Mouse (Mus musculus) kidney, postnatal 0 days (tissue): ENCODE data around the gene Sppl2c. TPM values are rescaled to one million over a fixed set of nuclear protein-coding genes. Genes with fewer than 3 reads are reported as not detected.

Experiments
- ATAC-seq: fragments of 200-750 bp; cut with Nextera tagmentation; replicated peaks from 2 replicates; pipeline ENCODE4 v1.8.0; 2017; ENCODE audit warnings: low read depth, moderate number of reproducible peaks, moderate TSS enrichment, moderate library complexity; ENCODE audit not compliant: low FRiP score
- DNase-seq: peaks from one replicate; pipeline ENCODE4 v3.0.0-alpha.2; 2016; ENCODE audit warnings: low spot score
- H3K27ac ChIP-seq: fragments of 300-500 bp; sonication (generic); 2 replicates; pipeline ENCODE4 v1.5.1; 2014; ENCODE audit warnings: mild to moderate bottlenecking
- H3K27me3 ChIP-seq: fragments of 300-500 bp; sonication (generic); 2 replicates; pipeline ENCODE4 v1.6.1; 2014; ENCODE audit warnings: low read length, mixed read lengths; ENCODE audit not compliant: insufficient read depth
- H3K36me3 ChIP-seq: fragments of 300-500 bp; sonication (generic); 2 replicates; pipeline ENCODE4 v1.6.1; 2014; ENCODE audit warnings: low read length, mixed read lengths; ENCODE audit not compliant: insufficient read depth
- H3K4me1 ChIP-seq: fragments of 300-500 bp; sonication (generic); replicated peaks from 2 replicates; pipeline ENCODE4 v1.6.1; 2014; ENCODE audit warnings: antibody characterized with exemption, low read length, mixed read lengths; ENCODE audit not compliant: insufficient read depth
- H3K4me2 ChIP-seq: fragments of 300-500 bp; sonication (generic); 2 replicates; pipeline ENCODE4 v1.6.1; 2014; ENCODE audit warnings: mild to moderate bottlenecking, low read length, moderate library complexity, mixed read lengths
- H3K4me3 ChIP-seq: fragments of 300-500 bp; sonication (generic); replicated peaks from 2 replicates; pipeline ENCODE4 v1.5.1; 2014; ENCODE audit warnings: low read depth, low read length
- H3K9ac ChIP-seq: fragments of 300-500 bp; sonication (generic); 2 replicates; pipeline ENCODE4 v1.6.1; 2014; ENCODE audit warnings: low read depth, low read length
- H3K9me3 ChIP-seq: fragments of 300-500 bp; sonication (generic); replicated peaks from 2 replicates; pipeline ENCODE4 v1.6.1; 2016; ENCODE audit warnings: low read length, inconsistent platforms, mixed read lengths
- CTCF ChIP-seq: IDR thresholded peaks from 2 replicates; pipeline ENCODE4 v1.5.1; 2016; ENCODE audit warnings: antibody characterized with exemption, low read depth, mild to moderate bottlenecking, moderate library complexity
- WGBS: fragments of 180-500 bp; shearing (Covaris S2); extraction: QIAGEN DNeasy Blood & Tissue Kit; methylation state at CpG from one replicate; pipeline ENCODE4 v1.1.7; 2014; 5-methylcytosine and 5-hydroxymethylcytosine counted together
- polyA plus RNA-seq: library from polyadenylated mRNA; unstranded; fragments of >200 nt; fragmentation: Nextera tagmentation; extraction: Ambion mirVana; gene quantifications from 2 replicates; pipeline ENCODE4 v1.2.1, GENCODE M21; 2015

Gene Sppl2c
- polyA plus RNA-seq, 1 experiment from 2014 or later, result not detected

DNA sequence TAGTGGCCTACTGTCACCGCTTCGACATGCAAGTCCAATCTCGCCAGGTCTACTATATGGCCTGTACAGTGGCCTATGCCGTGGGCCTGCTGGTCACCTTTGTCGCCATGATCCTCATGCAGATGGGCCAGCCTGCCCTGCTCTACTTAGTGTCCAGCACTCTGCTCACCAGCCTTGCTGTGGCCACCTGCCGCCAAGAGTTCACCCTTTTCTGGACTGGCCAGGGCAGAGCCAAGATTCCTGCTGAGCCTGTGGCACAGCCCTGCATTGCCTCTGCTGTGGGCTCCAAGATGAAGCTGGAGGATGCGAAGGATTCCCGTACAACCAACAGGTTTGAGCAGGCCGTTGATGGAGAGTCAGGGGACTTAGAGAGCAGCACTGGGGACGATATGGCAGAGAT is 1.6 kb downstream of the Sppl2c start:
- H3K9me3 ChIP-seq, result no peaks in the 10 kb centered on the region
- no peaks in the 10 kb centered on the region for H3K36me3 ChIP-seq
- TF ChIP-seq CTCF, result no peak
- H3K27me3 ChIP-seq, result no peaks in the 10 kb centered on the region
- H3K4me3 ChIP-seq, result no peak overlapping the region
- ATAC-seq (no peak), DNase-seq (no peak)
- no peak overlapping the region for H3K27ac ChIP-seq
- no peak overlapping the region for H3K4me2 ChIP-seq
- 94% methylated on average over 10 of the region's 10 CpGs for WGBS
- H3K4me1 ChIP-seq, result no peaks in the 10 kb centered on the region
- no peak overlapping the region for H3K9ac ChIP-seq

DNA sequence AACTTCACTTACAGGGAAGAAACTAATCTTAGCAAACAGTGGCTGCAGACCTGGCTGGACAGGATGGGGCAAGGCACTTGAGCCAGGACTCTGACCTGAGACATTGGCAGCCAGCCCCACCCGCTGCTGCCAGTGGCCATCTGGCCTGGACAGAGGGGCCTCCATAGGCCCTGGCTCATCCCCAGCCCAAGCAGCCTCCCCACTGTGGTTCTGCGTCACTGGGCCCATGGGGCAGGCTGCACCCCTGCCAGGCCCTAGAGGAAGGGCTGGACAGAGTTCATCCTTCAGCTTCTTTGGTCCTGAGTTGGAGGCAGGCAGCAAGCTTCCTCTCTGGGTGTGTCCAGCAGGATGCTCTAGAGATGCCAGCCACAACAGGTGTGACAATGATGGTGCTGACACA is 3.9 kb downstream of the Sppl2c start:
- 77% methylated on average over 2 of the region's 2 CpGs for WGBS
- H3K9ac ChIP-seq, result no peak overlapping the region
- ATAC-seq (no peak), DNase-seq (no peak)
- no peak overlapping the region for H3K4me3 ChIP-seq
- H3K27ac ChIP-seq, result no peak overlapping the region
- no peak for TF ChIP-seq CTCF
- H3K9me3 ChIP-seq, result no peaks in the 10 kb centered on the region
- H3K36me3 ChIP-seq, result no peaks in the 10 kb centered on the region
- H3K27me3 ChIP-seq, result no peaks in the 10 kb centered on the region
- no peaks in the 10 kb centered on the region for H3K4me1 ChIP-seq
- no peak overlapping the region for H3K4me2 ChIP-seq

GRCm38 (mm10) chr11:104195382-104195781 is 9.3 kb downstream of the Sppl2c start:
- TF ChIP-seq CTCF, result no peak
- DNase-seq (no peak), ATAC-seq (no peak)
- Histone ChIP-seq H3K4me1 (no peaks in the 10 kb centered on the region), H3K36me3 (no peaks in the 10 kb centered on the region), H3K4me3 (no peak overlapping the region), H3K27me3 (no peaks in the 10 kb centered on the region), H3K4me2 (no peak overlapping the region), H3K9ac (no peak overlapping the region), H3K9me3 (no peaks in the 10 kb centered on the region), H3K27ac (no peak overlapping the region)
- 71% methylated on average over 11 of the region's 11 CpGs for WGBS

DNA sequence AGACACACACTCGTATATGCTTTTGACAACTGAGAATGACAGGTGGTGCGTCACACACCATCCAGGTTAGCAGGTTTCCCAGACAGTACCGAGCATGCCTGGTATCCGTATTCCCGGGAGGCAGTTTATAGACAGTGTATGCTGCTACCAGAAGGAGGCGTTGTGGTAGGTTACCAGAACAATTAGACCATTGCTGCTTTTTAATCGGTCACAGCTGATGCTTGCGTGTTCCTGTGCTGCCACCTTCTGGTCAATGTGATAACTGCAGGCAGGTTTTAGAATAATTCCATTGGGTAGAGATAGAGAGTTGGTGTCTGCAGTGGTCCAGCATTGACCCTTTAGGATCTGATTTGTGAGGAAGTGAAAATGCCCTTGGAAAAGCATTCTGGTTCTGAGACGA is 9.7 kb downstream of the Sppl2c start:
- no peak overlapping the region for H3K27ac ChIP-seq
- no peak overlapping the region for H3K4me2 ChIP-seq
- H3K9me3 ChIP-seq, result no peaks in the 10 kb centered on the region
- no peaks in the 10 kb centered on the region for H3K27me3 ChIP-seq
- no peak overlapping the region for H3K4me3 ChIP-seq
- DNase-seq, result peak; percentile 88
- ATAC-seq, result peak; percentile 36
- H3K9ac ChIP-seq, result no peak overlapping the region
- WGBS, result 8% methylated on average over 9 of the region's 9 CpGs
- H3K36me3 ChIP-seq, result no peaks in the 10 kb centered on the region
- no peaks in the 10 kb centered on the region for H3K4me1 ChIP-seq
- TF ChIP-seq CTCF, result peak; percentile 99

GRCm38 (mm10) chr11:104197861-104198260 is 11.7 kb downstream of the Sppl2c start:
- H3K4me1 ChIP-seq, result no peaks in the 10 kb centered on the region
- H3K9ac ChIP-seq, result no peak overlapping the region
- H3K27ac ChIP-seq, result no peak overlapping the region
- no peaks in the 10 kb centered on the region for H3K27me3 ChIP-seq
- H3K4me2 ChIP-seq, result no peak overlapping the region
- no peaks in the 10 kb centered on the region for H3K9me3 ChIP-seq
- ATAC-seq, result no peak
- 2% methylated on average over 10 of the region's 10 CpGs for WGBS
- TF ChIP-seq CTCF, result no peak
- peak; percentile 46 for DNase-seq
- H3K4me3 ChIP-seq, result no peak overlapping the region
- no peaks in the 10 kb centered on the region for H3K36me3 ChIP-seq

- no peaks in the 10 kb centered on the region for H3K27me3 ChIP-seq
- TF ChIP-seq CTCF, result no peak
- DNase-seq (no peak), ATAC-seq (no peak)
- no peak overlapping the region for H3K27ac ChIP-seq
- no peak overlapping the region for H3K4me2 ChIP-seq
- H3K4me3 ChIP-seq, result no peak overlapping the region
- H3K4me1 ChIP-seq, result no peaks in the 10 kb centered on the region
- no peak overlapping the region for H3K9ac ChIP-seq
- H3K9me3 ChIP-seq, result no peaks in the 10 kb centered on the region
- WGBS, result 75% methylated on average over 3 of the region's 3 CpGs
- H3K36me3 ChIP-seq, result no peaks in the 10 kb centered on the region
These were observed 17.1 kb downstream of the Sppl2c start for GRCm38 (mm10) chr11:104203271-104203670.

DNA sequence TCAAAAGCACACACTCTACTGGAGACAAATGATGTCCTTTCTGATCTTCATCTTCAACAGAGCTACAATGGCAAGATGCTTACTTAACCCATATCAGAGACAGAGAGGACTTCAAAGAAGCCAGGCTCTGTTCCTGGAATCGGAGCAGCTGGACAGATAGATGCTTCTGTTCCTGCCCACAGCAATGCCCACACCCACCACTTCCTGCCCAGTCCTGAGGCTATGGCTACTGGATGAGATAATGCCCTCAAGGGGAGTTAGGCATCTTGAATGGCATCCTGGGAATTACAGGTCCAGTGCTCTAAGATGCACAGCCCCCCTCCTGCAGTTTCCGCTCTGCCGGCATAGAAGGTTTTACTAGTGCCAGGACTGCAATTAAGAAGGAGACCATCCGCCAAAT is 20.4 kb downstream of the Sppl2c start:
- Histone ChIP-seq H3K4me2 (no peak overlapping the region), H3K9ac (no peak overlapping the region), H3K4me3 (no peak overlapping the region), H3K27me3 (no peaks in the 10 kb centered on the region), H3K27ac (no peak overlapping the region), H3K4me1 (no peaks in the 10 kb centered on the region), H3K36me3 (no peaks in the 10 kb centered on the region), H3K9me3 (no peaks in the 10 kb centered on the region)
- 53% methylated on average over 4 of the region's 4 CpGs for WGBS
- DNase-seq (no peak), ATAC-seq (no peak)
- TF ChIP-seq CTCF, result no peak
